Mouse (Mus musculus) neural tube, embryonic 14.5 days (tissue): ENCODE data around the gene Gata1. TPM values are rescaled to one million over a fixed set of nuclear protein-coding genes. Genes with fewer than 3 reads are reported as not detected.
"Not testable (repeated sequence)": the region's sequence is repeated elsewhere in the genome, so short reads cannot be mapped to it uniquely, and the experiment has no call there.

Experiments
- ATAC-seq: fragments of 200-750 bp; cut with Nextera tagmentation; 2 replicates; pipeline ENCODE4 v1.8.0; 2017; ENCODE audit warnings: low read depth, mild to moderate bottlenecking, moderate TSS enrichment, moderate library complexity
- H3K27ac ChIP-seq: fragments of 300-500 bp; sonication (generic); 2 replicates; pipeline ENCODE4 v1.5.1; 2014; ENCODE audit warnings: low read depth, mild to moderate bottlenecking, control low read depth, low read length, moderate library complexity, mixed read lengths
- H3K27me3 ChIP-seq: fragments of 300-500 bp; sonication (generic); 2 replicates; pipeline ENCODE4 v1.6.1; 2014; ENCODE audit warnings: low read length; ENCODE audit not compliant: control insufficient read depth, insufficient read depth
- H3K36me3 ChIP-seq: fragments of 300-500 bp; sonication (generic); 2 replicates; pipeline ENCODE4 v1.6.1; 2014; ENCODE audit warnings: low read length, mixed read lengths; ENCODE audit not compliant: control insufficient read depth, insufficient read depth
- H3K4me1 ChIP-seq: fragments of 300-500 bp; sonication (generic); 2 replicates; pipeline ENCODE4 v1.6.1; 2014; ENCODE audit warnings: low read length; ENCODE audit not compliant: control insufficient read depth, insufficient read depth
- H3K4me2 ChIP-seq: fragments of 300-500 bp; sonication (generic); 2 replicates; pipeline ENCODE4 v1.6.1; 2014; ENCODE audit warnings: mild to moderate bottlenecking, low read depth, low read length, control low read depth
- H3K4me3 ChIP-seq: fragments of 300-500 bp; sonication (generic); 2 replicates; pipeline ENCODE4 v1.5.1; 2014; ENCODE audit warnings: low read depth, low read length, control low read depth, mixed read lengths
- H3K9ac ChIP-seq: fragments of 300-500 bp; sonication (generic); replicated peaks from 2 replicates; pipeline ENCODE4 v1.6.1; 2014; ENCODE audit warnings: low read depth, mild to moderate bottlenecking, control low read depth, low read length, mixed read lengths
- H3K9me3 ChIP-seq: fragments of 300-500 bp; sonication (generic); 2 replicates; pipeline ENCODE4 v1.6.1; 2016; ENCODE audit warnings: low read length; ENCODE audit not compliant: control insufficient read depth
- WGBS: fragments of 180-500 bp; shearing (Covaris S2); extraction: QIAGEN DNeasy Blood & Tissue Kit; methylation state at CpG from one replicate; pipeline ENCODE4 v1.1.7; 2014; 5-methylcytosine and 5-hydroxymethylcytosine counted together
- polyA plus RNA-seq: library from polyadenylated mRNA; unstranded; fragments of >200 nt; fragmentation: Nextera tagmentation; extraction: Ambion mirVana; gene quantifications from 2 replicates; pipeline ENCODE4 v1.2.1, GENCODE M21; 2014

Gata1 gene
- polyA plus RNA-seq, 1 experiment from 2014 or later, result not detected

DNA sequence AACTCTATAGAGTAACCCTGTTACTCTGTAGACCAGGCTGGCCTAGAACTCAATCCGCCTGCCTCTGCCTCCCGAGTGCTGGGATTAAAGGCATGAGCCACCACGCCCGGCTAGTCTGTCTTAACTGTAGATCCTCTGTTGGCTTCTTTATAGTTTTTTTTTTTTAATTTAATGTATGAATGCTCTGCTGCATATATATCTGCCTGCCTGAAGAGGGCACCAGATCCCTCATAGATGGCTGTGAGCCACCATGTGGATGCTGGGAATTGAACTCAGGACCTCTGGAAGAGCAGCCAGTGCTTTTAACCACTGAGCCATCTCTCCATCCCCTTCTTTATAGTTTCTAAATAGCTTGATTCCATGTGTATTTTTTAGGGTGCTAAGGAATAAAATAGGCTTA is 31.5 kb upstream of the Gata1 start:
- not testable (repeated sequence) for H3K9me3 ChIP-seq, ATAC-seq, H3K27me3 ChIP-seq, H3K4me2 ChIP-seq, H3K4me3 ChIP-seq, H3K4me1 ChIP-seq, H3K36me3 ChIP-seq, H3K27ac ChIP-seq, H3K9ac ChIP-seq
- WGBS, result 87% methylated on average over 4 of the region's 4 CpGs

DNA sequence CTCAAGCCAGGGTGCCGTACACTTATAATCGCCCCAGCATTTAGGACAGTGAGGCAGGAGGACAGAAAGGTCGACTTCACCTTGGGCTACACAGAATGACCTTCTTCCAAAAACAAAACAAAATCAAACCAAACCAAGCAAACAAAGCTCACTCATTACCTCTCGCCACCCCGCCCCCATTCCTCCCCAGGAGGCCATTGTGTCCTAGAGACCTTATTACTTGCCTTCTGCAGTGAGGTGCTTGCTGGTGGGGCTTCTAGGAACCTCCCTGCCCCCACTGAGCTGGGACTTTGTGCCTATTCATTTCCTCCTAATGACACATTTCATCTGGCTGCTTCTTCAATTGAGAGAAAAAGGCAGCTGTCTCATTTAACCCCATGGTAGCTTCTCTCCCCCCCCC is 30.7 kb upstream of the Gata1 start:
- no peaks in the 10 kb centered on the region for H3K4me1 ChIP-seq

DNA sequence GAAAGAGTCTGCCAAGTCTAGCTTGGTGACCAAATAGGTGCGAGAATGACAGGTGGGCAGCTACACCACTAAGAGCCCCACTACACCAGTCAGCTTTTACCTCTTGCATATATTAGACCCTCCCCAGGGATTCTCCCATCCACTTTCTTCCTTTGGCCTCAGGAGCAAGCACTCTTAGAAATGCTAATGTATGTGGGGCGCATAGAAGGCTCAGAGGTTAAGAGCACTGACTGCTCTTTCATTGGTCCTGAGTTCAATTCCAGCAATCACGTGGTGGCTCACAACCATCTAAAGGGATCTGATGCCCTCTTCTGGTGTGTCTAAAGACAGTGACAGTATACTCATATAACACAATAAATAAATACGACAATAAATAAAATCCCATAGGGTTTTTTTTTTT is 25.1 kb upstream of the Gata1 start:
- no peaks in the 10 kb centered on the region for H3K27me3 ChIP-seq
- H3K4me3 ChIP-seq, result no peak overlapping the region
- no peaks in the 10 kb centered on the region for H3K9me3 ChIP-seq
- no peak for ATAC-seq
- WGBS, result 38% methylated on average over 4 of the region's 4 CpGs
- H3K27ac ChIP-seq, result no peak overlapping the region
- H3K4me2 ChIP-seq, result no peak overlapping the region
- H3K9ac ChIP-seq, result no peak overlapping the region
- no peaks in the 10 kb centered on the region for H3K36me3 ChIP-seq
- no peaks in the 10 kb centered on the region for H3K4me1 ChIP-seq

More for the DNA sequence above, 30.7 kb upstream of the Gata1 start:
- no peaks in the 10 kb centered on the region for H3K9me3 ChIP-seq
- H3K9ac ChIP-seq, result no peak overlapping the region
- no peak for ATAC-seq
- no peak overlapping the region for H3K4me3 ChIP-seq
- H3K36me3 ChIP-seq, result no peaks in the 10 kb centered on the region
- H3K27ac ChIP-seq, result no peak overlapping the region
- H3K27me3 ChIP-seq, result no peaks in the 10 kb centered on the region
- H3K4me2 ChIP-seq, result no peak overlapping the region
- 19% methylated on average over 5 of the region's 5 CpGs for WGBS

DNA sequence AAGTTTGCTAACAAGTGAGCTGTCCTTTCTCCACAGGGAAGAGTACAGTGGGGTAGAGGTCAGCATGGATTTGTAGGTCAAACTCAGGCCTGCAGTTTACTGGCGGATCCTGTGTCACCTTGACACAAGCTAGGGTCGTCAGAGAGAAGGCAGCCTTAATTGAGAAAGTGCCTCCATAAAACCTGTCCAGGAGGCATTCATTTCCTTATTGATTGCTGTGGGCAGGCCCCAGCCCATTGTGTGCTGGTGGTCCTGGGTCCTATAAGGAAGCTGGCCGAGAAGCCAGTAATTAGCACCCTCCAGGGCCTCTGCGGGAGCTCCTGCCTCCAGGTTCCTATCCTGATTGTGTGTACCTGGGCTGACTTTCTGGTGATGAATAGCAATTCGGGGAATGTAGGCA is 24.1 kb upstream of the Gata1 start:
- ATAC-seq, result no peak
- H3K9ac ChIP-seq, result no peak overlapping the region
- no peaks in the 10 kb centered on the region for H3K4me1 ChIP-seq
- H3K36me3 ChIP-seq, result no peaks in the 10 kb centered on the region
- 19% methylated on average over 5 of the region's 5 CpGs for WGBS
- H3K27ac ChIP-seq, result no peak overlapping the region
- H3K4me3 ChIP-seq, result no peak overlapping the region
- H3K9me3 ChIP-seq, result no peaks in the 10 kb centered on the region
- no peak overlapping the region for H3K4me2 ChIP-seq
- no peaks in the 10 kb centered on the region for H3K27me3 ChIP-seq

DNA sequence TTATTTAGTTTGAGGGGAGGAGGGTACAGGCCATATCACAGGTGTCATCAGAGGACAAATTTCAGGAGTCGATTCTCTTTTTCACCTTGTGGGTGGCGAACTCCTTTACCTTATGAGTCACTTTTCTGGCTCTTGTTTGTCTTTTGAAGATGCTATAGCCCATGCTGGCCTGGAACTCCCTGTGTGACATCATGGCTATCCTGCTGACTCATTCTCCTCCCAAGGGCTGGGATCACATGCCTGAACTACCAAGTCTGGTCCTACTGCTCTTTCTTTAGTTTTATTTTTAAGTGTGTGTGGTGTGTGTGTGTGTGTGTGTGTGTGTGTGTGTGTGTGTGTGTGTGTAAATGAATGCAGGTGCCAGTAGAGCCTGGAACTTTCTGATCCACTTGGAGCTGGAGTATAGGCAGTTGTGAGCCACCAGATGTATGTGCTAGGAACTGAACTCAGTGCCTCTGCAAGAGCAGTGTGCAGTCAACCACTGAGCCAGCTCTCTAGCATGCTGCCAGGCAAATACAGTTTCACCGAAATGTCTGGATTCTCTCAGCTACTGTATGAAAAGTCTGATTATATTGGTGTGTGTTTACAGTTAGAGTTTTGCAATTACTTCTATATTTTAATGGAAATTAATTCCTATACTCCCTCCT is 22.8 kb upstream of the Gata1 start:
- ATAC-seq, result no peak
- 83% methylated on average over 3 of the region's 3 CpGs for WGBS
- Histone ChIP-seq H3K4me3 (no peak overlapping the region), H3K4me1 (no peaks in the 10 kb centered on the region), H3K9ac (no peak overlapping the region), H3K27ac (no peak overlapping the region), H3K27me3 (no peaks in the 10 kb centered on the region), H3K4me2 (no peak overlapping the region), H3K9me3 (no peaks in the 10 kb centered on the region), H3K36me3 (no peaks in the 10 kb centered on the region)

DNA sequence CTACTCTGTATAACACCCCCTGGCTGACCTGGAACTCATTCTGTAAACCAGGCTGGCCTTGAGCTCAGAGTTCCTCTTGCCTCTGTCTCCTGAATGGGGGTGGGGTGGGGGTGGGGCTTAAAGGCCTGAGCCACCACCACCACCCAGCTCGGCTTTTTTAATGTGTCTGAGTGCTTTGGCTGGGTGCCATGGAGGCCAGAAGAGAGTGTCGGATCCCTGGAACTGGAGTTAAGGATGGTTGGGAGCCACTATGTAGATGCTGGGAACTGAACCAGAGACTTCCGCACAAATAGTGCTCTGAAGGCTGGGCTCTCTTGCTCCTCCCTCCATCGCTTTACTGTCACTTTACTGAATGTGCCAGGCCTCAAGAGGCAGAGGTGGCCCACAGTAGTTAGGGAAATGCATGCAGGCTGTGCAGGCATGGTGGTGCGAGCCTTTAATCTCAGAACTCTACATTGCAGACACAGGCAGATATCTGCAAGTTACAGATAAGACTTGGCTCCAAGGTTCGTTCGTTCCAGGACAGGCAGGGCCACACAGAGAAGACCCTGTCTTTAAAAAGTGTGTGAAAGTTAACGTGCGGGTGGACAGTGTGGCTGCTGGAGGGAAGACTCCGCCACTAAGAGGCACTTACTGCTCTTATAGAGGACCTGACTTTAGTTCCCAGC is 15.3 kb upstream of the Gata1 start:
- 71% methylated on average over 10 of the region's 10 CpGs for WGBS
- ATAC-seq, result no peak
- H3K9ac ChIP-seq, result no peak overlapping the region
- no peak overlapping the region for H3K27ac ChIP-seq
- no peaks in the 10 kb centered on the region for H3K27me3 ChIP-seq
- no peak overlapping the region for H3K4me2 ChIP-seq
- no peaks in the 10 kb centered on the region for H3K4me1 ChIP-seq
- no peak overlapping the region for H3K4me3 ChIP-seq
- no peaks in the 10 kb centered on the region for H3K36me3 ChIP-seq
- no peaks in the 10 kb centered on the region for H3K9me3 ChIP-seq

DNA sequence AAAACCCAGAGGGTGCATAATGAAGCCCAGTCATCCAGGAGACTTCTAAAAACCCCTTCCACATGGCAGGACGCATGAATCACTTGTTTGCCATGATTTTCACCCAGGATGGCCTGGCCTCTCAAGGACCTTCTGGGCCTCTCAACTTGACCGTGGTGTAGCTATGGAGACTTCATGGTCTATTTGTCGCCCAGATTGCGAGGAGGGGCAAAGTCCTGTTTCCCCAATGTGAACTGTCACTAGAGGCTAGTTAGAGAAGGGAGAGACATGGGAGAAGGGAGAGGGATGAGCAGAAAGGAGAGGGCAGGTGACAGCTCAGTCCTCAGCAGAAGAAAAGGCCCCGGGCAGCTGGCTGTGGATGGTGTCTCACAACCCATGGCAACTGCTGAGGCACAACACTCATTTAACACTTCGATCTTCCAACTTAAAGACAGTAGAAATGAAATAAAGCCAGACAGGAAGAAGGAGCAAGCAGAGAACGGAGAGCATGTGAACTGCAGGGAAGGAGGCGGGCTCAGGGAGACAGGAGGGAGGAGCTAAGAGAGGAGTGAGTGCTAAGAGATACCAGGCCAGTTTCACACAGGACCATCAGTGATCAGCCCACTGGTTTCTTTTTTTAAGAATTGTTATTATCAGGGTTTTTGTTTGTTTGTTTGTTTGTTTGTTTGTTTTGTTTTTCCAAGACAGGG is 14.7 kb upstream of the Gata1 start:
- H3K9me3 ChIP-seq, result no peaks in the 10 kb centered on the region
- H3K4me2 ChIP-seq, result no peak overlapping the region
- 66% methylated on average over 8 of the region's 8 CpGs for WGBS
- no peaks in the 10 kb centered on the region for H3K4me1 ChIP-seq
- ATAC-seq, result no peak
- H3K27me3 ChIP-seq, result no peaks in the 10 kb centered on the region
- H3K27ac ChIP-seq, result no peak overlapping the region
- H3K36me3 ChIP-seq, result no peaks in the 10 kb centered on the region
- H3K4me3 ChIP-seq, result no peak overlapping the region
- H3K9ac ChIP-seq, result no peak overlapping the region

DNA sequence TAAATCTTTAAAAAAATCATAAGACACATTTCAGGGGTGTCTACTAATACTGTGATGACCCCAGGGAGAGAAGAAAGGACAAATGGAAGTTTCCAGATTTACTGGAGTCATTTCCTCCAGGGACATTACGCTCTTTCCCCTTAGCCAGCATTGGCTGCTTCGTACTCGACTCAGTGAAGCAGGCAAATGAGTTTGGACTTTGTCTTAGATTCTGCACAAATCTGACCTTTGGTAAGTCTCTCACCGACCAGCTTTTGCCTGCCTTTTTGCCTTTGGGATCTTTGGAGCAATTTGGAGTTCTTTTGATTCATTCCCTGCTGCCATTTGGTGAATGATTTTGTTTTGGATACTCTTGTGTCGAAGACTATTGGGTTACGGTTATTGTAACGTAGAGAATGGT is 3.5 kb upstream of the Gata1 start:
- Histone ChIP-seq H3K4me3 (no peak overlapping the region), H3K36me3 (no peaks in the 10 kb centered on the region), H3K27me3 (no peaks in the 10 kb centered on the region), H3K4me1 (no peaks in the 10 kb centered on the region), H3K9me3 (no peaks in the 10 kb centered on the region), H3K9ac (no peak overlapping the region), H3K4me2 (no peak overlapping the region), H3K27ac (no peak overlapping the region)
- ATAC-seq, result no peak
- 79% methylated on average over 7 of the region's 7 CpGs for WGBS

DNA sequence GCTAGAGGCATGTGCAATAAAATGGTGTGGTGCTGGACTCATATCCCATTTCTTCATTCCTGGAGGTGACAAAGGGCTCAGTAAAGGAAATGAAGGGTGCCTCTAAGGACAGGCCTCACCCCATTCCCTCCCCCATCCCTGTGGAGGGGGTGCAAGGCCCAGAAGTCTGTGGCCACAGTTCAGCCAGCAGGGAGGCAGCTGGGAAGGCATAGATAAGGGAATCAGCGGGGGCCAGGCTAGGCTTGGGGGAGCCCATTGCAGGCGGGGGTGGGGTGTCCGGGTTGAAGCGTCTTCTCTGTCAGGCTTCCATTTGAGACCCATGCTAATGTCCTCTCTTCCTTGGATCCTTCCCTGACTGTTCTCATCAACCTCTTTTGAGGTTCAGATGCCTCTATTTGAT is 6.6 kb downstream of the Gata1 start:
- no peaks in the 10 kb centered on the region for H3K4me1 ChIP-seq
- H3K9me3 ChIP-seq, result no peaks in the 10 kb centered on the region
- H3K27me3 ChIP-seq, result no peaks in the 10 kb centered on the region
- no peak for ATAC-seq
- H3K4me3 ChIP-seq, result no peak overlapping the region
- WGBS, result 65% methylated on average over 4 of the region's 4 CpGs
- H3K9ac ChIP-seq, result no peak overlapping the region
- no peak overlapping the region for H3K4me2 ChIP-seq
- H3K27ac ChIP-seq, result no peak overlapping the region
- no peaks in the 10 kb centered on the region for H3K36me3 ChIP-seq
